Mouse (Mus musculus) MN1 (cell line): ENCODE measurements around the gene Tomm20.
"Not testable (repeated sequence)": the region's sequence is repeated elsewhere in the genome, so short reads cannot be mapped to it uniquely, and the experiment has no call there.

Source experiments
- DNase-seq: peaks from one replicate; pipeline ENCODE4 v3.0.0-alpha.2; 2016; ENCODE audit warnings: low spot score

The Tomm20 gene

DNA sequence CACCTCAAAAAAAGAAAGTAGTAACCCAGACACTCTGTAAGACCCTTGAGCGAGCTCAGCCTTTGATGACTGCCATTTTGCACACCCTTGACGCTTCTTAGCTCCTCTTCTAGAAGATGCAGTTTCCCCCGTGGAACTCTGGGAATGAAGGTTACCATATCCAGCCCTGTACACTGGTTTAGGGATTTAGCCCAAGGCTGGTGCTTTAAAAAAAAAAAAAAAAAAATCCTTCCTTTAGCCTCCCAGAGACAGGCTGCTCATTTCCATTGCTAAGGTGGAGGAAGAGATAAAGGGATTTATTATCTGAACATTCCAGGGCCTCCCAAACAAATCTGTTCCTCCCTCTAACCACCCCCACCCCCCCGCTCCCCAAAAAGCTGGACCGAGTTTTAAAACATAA, 61.9 kb downstream of the Tomm20 start:
- DNase-seq, result no peak

DNA sequence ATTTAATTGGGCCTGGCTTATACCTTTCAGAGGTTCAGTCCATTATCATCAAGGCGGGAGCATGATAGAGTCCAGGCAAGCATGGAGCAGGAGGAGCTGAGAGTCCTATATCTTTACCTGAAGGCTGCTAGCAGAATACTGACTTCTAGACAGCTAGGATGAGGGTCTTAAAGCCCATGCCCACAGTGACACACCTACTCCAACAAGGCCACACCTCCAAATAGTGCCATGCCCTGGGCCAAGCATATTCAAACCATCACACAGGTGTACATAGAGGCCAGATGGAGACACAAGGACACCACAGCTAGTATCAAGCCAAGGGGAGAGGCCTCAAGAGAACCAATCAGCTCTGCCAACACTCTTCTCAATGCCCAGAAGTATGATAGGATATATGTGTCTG, 63.1 kb downstream of the Tomm20 start:
- not testable (repeated sequence) for DNase-seq

DNA sequence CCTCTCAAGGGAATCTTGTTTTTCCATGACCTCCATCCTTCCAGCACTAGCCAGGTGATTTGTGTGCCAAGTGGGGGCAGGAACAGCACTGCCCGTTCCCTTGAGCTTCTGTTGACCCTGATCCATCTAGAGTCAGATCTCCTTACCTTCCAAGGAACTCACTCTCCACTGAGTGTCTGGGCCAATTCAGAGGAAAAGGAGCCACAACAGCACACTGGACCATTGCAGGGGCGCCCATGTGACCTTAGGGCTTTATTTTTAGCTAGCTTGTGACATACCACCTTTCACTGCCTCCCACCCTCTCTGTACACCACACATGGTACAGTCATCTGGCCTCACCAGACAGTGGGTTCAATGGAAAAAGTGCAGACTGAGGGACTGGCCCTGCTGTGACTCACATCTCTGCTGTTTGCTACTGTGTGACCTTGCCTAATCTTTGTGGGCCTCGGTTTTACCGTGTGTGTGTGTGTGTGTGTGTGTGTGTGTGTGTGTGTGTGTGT, 64.0 kb downstream of the Tomm20 start:
- no peak for DNase-seq
